Mouse (Mus musculus) G1E (cell line): ENCODE measurements around the gene Tctex1d1. TPM values are rescaled to one million over a fixed set of nuclear protein-coding genes. Genes with fewer than 3 reads are reported as not detected.

ENCODE experiments used
- ATAC-seq: 2 replicates; pipeline ENCODE4 v1.8.0; 2016; ENCODE audit warnings: mild to moderate bottlenecking; ENCODE audit not compliant: insufficient number of reproducible peaks, poor library complexity, low FRiP score, severe bottlenecking; ENCODE audit errors: extremely low read depth
- DNase-seq: peaks from one replicate; pipeline ENCODE4 v3.0.0; 2012; ENCODE audit warnings: low spot score
- H3K27me3 ChIP-seq: 2 replicates; pipeline ENCODE4 v1.6.1; 2012; ENCODE audit warnings: mild to moderate bottlenecking, low read length, inconsistent platforms; ENCODE audit not compliant: insufficient read depth
- H3K36me3 ChIP-seq: replicated peaks from 2 replicates; pipeline ENCODE3; 2012; ENCODE audit warnings: mild to moderate bottlenecking, inconsistent platforms
- H3K4me1 ChIP-seq: 2 replicates; pipeline ENCODE4 v1.6.1; 2012; ENCODE audit warnings: low read depth, low read length, inconsistent platforms, mixed read lengths; ENCODE audit not compliant: insufficient read depth
- H3K4me3 ChIP-seq: 2 replicates; pipeline ENCODE4 v1.5.1; 2012; ENCODE audit warnings: low read depth, mild to moderate bottlenecking, inconsistent platforms, low read length, moderate library complexity, mixed read lengths
- H3K9me3 ChIP-seq: replicated peaks from 2 replicates; pipeline ENCODE4 v1.6.1; 2012; ENCODE audit warnings: inconsistent platforms
- CTCF ChIP-seq: IDR thresholded peaks from 2 replicates; pipeline ENCODE4 v1.5.1; 2012; ENCODE audit warnings: low read depth, low read length, inconsistent platforms, mixed read lengths
- GATA1 ChIP-seq: IDR thresholded peaks from 2 replicates; pipeline ENCODE4 v1.6.1; 2012; ENCODE audit warnings: borderline replicate concordance, low read length, inconsistent platforms, mixed read lengths
- GATA2 ChIP-seq: IDR thresholded peaks from 2 replicates; pipeline ENCODE4 v1.6.1; 2012; ENCODE audit warnings: low read depth, low read length, inconsistent platforms, borderline replicate concordance
- POLR2AphosphoS5 ChIP-seq: IDR thresholded peaks from 2 replicates; pipeline ENCODE4 v1.6.1; 2012; ENCODE audit warnings: low read depth, low read length, inconsistent platforms; ENCODE audit not compliant: insufficient replicate concordance
- TAL1 ChIP-seq: conservative IDR thresholded peaks from 2 replicates; pipeline ENCODE4 v1.6.1; 2012; ENCODE audit warnings: low read depth, low read length, inconsistent platforms, mixed read lengths
- polyA plus RNA-seq: library from polyadenylated mRNA; stranded (reverse); fragments of >175 nt; gene quantifications from 2 replicates; pipeline ENCODE4 v1.2.3, GENCODE M21; 2012
- total RNA-seq, 2 experiments: library from RNA; stranded (forward) in 1 of 2; stranded (reverse) in 1 of 2; fragments of 200-1000 nt in 1 of 2; fragments of >200 nt in 1 of 2; fragmentation: Nextera tagmentation in 1 of 2; gene quantifications; 2 replicates each; pipeline ENCODE4 v1.2.3; 2014 to 2017

Tctex1d1 gene
- total and polyA plus RNA-seq, 3 experiments, result 0.11 TPM; not detected in 2

DNA sequence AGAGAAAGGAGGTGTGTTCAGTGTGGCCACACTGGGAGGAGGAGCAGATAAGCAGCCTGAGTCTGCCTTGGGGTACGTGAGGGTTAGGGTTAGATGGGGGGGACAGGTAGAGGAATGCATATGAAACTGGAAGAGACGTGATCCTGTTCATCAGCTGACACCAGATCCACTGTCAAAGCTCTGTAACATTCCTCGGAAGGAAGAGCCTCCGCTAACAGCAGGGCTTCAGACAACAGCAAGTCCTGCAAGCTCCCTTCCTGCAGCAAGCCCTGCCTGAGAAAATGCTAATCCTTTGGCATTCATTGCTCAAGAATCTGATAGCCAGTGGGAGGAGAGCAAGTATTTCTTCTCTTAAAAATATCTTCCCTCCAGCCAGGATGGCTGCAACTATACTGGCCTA is 35.1 kb downstream of the Tctex1d1 start:
- ATAC-seq (no peak), DNase-seq (no peak)
- TF ChIP-seq CTCF (no peak), GATA2 (no peak), GATA1 (no peak), POLR2AphosphoS5 (no peak), TAL1 (no peak)
- Histone ChIP-seq H3K36me3 (no peaks in the 10 kb centered on the region), H3K4me1 (no peaks in the 10 kb centered on the region), H3K27me3 (no peaks in the 10 kb centered on the region), H3K9me3 (no peaks in the 10 kb centered on the region), H3K4me3 (no peak overlapping the region)

DNA sequence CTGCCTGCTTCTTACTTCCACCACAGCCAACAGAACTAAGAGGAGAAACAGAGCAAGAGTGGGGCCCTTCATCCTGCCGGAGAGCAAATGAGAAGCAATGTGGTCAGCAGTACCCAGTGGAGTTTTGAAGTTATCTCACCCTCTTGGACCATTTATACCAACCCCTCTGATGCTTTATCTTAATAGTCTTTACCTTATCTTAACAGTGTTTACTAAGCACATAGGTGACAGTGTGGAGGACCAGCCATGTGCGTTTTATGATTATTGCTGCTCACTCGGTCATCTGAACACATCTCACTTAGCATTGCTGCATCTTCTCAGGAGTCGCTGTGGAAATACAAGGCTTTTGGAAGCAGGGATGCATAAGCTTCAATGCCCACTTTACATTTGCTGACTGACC is 48.2 kb downstream of the Tctex1d1 start, which contains the start of gene Insl5:
TSS of gene Insl5 (minus strand) at position 222 of the 400 bp plus-strand sequence.
- Histone ChIP-seq H3K4me3 (no peak within 1 kb of the TSS), H3K4me1 (no peaks in the 10 kb centered on the region), H3K9me3 (no peaks in the 10 kb centered on the region), H3K27me3 (no peaks in the 10 kb centered on the region), H3K36me3 (no peaks in the 10 kb centered on the region)
- no peak for ATAC-seq
- no peak for TF ChIP-seq GATA1
- TF ChIP-seq POLR2AphosphoS5, result no peak
- no peak for TF ChIP-seq CTCF
- TF ChIP-seq TAL1, result no peak
- TF ChIP-seq GATA2, result no peak
- DNase-seq, result no peak

DNA sequence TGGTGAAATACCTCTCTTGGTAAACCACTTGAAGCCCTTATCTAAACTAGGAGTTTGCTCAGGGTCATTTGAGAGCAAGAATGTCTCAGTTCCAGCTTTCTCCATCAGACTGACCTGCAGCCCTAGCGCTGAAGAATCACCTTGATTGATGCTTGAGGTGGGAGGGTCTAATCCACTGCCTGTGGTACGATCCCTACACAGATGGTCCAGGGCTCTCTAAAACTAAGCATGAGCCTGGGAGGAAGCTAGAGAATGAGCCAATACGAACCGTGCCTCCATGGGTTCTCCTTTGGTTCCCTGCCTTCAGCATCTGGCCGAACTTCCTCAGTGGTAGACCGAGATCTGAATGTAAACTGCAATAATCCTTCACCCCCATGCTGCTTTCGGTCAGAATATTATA is 49.3 kb downstream of the Tctex1d1 start:
- no peak overlapping the region for H3K4me3 ChIP-seq
- no peaks in the 10 kb centered on the region for H3K36me3 ChIP-seq
- no peak for DNase-seq
- TF ChIP-seq CTCF (no peak), GATA2 (no peak), POLR2AphosphoS5 (no peak), GATA1 (no peak), TAL1 (no peak)
- H3K27me3 ChIP-seq, result no peaks in the 10 kb centered on the region
- no peaks in the 10 kb centered on the region for H3K9me3 ChIP-seq
- no peaks in the 10 kb centered on the region for H3K4me1 ChIP-seq
- no peak for ATAC-seq

DNA sequence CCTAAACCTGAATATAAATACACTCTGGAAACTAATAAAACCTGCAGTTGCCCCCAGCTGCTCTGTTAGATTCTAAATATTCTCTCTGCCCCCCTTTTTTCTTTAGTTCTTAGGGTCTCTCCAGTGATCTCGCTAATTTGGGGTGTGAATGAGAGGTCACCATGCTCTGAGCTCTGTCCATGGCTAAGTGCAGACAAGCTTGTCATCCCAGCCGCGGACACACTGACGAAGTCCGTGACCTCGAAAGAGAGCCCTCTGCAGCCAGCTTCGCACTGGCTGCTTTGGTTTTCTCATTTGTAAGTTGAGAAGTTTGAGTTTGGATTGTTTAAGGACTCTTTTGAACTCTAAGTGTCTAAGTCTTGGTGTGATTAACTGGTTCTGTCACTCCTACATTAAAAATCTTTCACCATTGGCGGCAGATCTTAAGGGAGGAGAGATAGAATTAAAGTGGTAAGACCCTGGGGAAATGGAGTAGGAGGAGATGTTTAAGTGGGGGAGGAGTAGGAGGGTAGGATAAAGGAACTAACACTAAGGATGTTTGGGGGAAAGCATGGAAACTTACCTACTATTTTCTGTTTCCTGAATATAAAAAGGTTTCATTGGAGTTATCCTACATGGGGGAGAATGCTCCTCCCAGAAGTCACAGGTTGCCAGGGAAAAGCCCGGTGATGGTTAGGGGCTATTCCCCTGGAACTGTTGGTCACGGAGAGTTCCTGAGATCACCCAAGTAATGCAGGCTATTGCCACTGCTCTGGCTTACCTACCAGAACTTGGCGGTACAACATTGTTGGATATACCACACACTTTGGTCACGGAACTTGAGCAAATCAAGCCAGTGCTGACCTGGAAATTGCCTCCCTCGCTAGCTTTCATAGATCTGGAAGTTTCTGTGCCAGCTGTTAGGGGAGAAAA is 50.0 kb downstream of the Tctex1d1 start:
- ATAC-seq, result no peak
- Histone ChIP-seq H3K9me3 (no peaks in the 10 kb centered on the region), H3K4me3 (no peak overlapping the region), H3K27me3 (no peaks in the 10 kb centered on the region), H3K4me1 (no peaks in the 10 kb centered on the region), H3K36me3 (no peaks in the 10 kb centered on the region)
- no peak for DNase-seq
- TF ChIP-seq GATA1, result no peak
- TF ChIP-seq TAL1, result no peak
- TF ChIP-seq POLR2AphosphoS5, result no peak
- TF ChIP-seq CTCF, result no peak
- TF ChIP-seq GATA2, result no peak

DNA sequence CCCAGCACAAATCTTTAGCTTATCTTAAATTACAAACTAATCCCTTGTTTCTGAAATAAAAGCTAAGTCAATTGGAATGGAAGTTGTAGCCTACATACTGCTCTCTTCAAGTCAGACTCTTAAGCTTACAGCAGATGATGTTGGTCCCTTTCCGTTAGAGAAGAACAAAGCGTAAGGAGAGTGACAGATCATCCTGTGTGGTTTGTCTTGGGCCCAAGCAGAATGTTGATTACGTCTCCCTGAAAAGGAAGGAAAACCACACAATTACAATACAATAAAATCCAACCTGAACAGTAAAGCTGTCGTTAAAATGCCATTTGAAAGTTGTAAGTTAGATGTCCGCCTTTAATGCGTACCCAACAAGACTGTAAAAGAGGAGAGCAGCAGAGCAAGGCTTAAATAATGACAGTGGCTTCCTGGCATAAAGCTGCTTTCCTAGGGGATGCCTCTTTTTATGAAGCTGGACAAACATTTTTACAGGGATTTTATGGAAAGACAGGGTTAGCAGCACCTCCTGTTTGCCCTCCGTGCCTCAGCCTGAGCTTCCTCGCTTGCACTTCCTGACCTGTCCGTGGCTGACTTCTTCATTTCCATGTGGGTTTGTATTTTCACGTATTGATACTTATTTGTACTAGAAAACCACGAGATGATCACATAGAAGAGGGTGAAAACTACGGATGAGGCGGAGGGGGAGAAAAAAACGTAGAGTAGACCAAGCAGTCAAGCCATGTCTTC is 60.9 kb downstream of the Tctex1d1 start:
- no peaks in the 10 kb centered on the region for H3K36me3 ChIP-seq
- H3K4me1 ChIP-seq, result no peaks in the 10 kb centered on the region
- no peak for DNase-seq
- no peaks in the 10 kb centered on the region for H3K27me3 ChIP-seq
- no peak for TF ChIP-seq POLR2AphosphoS5
- no peak for TF ChIP-seq GATA2
- TF ChIP-seq CTCF, result no peak
- no peak for TF ChIP-seq TAL1
- no peak for TF ChIP-seq GATA1
- ATAC-seq, result no peak
- no peaks in the 10 kb centered on the region for H3K9me3 ChIP-seq
- H3K4me3 ChIP-seq, result no peak overlapping the region

DNA sequence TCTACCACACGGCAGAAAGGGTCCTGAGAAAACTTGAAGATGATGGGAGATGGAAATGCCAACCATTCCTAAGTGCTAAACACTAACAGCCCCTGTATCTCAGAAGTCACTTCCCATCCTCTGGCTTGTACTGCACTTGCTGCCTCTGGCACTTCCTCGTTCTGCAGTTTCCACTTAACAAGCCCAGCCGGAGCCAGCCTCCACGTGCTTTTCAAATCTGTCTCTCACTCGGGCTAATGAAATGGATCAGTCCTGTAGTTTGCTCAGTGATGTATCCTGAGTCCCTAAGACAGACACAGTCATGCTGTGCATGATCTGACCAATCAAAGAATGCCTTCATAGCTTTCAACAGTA is 61.4 kb downstream of the Tctex1d1 start:
- Histone ChIP-seq H3K4me3 (no peak overlapping the region), H3K9me3 (no peaks in the 10 kb centered on the region), H3K36me3 (no peaks in the 10 kb centered on the region), H3K4me1 (no peaks in the 10 kb centered on the region), H3K27me3 (no peaks in the 10 kb centered on the region)
- DNase-seq (no peak), ATAC-seq (no peak)
- no peak for TF ChIP-seq TAL1
- no peak for TF ChIP-seq GATA1
- TF ChIP-seq POLR2AphosphoS5, result no peak
- no peak for TF ChIP-seq CTCF
- no peak for TF ChIP-seq GATA2
